Mouse (Mus musculus) kidney, postnatal 0 days (tissue): ENCODE results near the gene 9530053A07Rik. TPM values are rescaled to one million over a fixed set of nuclear protein-coding genes. Genes with fewer than 3 reads are reported as not detected.
A peak's percentile ranks its signal among the peaks of the same experiment; 100 is the strongest.

Source experiments
- ATAC-seq: fragments of 200-750 bp; cut with Nextera tagmentation; replicated peaks from 2 replicates; pipeline ENCODE4 v1.8.0; 2017; ENCODE audit warnings: low read depth, moderate number of reproducible peaks, moderate TSS enrichment, moderate library complexity; ENCODE audit not compliant: low FRiP score
- DNase-seq: peaks from one replicate; pipeline ENCODE4 v3.0.0-alpha.2; 2016; ENCODE audit warnings: low spot score
- H3K27ac ChIP-seq: fragments of 300-500 bp; sonication (generic); 2 replicates; pipeline ENCODE4 v1.5.1; 2014; ENCODE audit warnings: mild to moderate bottlenecking
- H3K27me3 ChIP-seq: fragments of 300-500 bp; sonication (generic); 2 replicates; pipeline ENCODE4 v1.6.1; 2014; ENCODE audit warnings: low read length, mixed read lengths; ENCODE audit not compliant: insufficient read depth
- H3K36me3 ChIP-seq: fragments of 300-500 bp; sonication (generic); 2 replicates; pipeline ENCODE4 v1.6.1; 2014; ENCODE audit warnings: low read length, mixed read lengths; ENCODE audit not compliant: insufficient read depth
- H3K4me1 ChIP-seq: fragments of 300-500 bp; sonication (generic); replicated peaks from 2 replicates; pipeline ENCODE4 v1.6.1; 2014; ENCODE audit warnings: antibody characterized with exemption, low read length, mixed read lengths; ENCODE audit not compliant: insufficient read depth
- H3K4me2 ChIP-seq: fragments of 300-500 bp; sonication (generic); 2 replicates; pipeline ENCODE4 v1.6.1; 2014; ENCODE audit warnings: mild to moderate bottlenecking, low read length, moderate library complexity, mixed read lengths
- H3K4me3 ChIP-seq: fragments of 300-500 bp; sonication (generic); replicated peaks from 2 replicates; pipeline ENCODE4 v1.5.1; 2014; ENCODE audit warnings: low read depth, low read length
- H3K9ac ChIP-seq: fragments of 300-500 bp; sonication (generic); 2 replicates; pipeline ENCODE4 v1.6.1; 2014; ENCODE audit warnings: low read depth, low read length
- H3K9me3 ChIP-seq: fragments of 300-500 bp; sonication (generic); replicated peaks from 2 replicates; pipeline ENCODE4 v1.6.1; 2016; ENCODE audit warnings: low read length, inconsistent platforms, mixed read lengths
- CTCF ChIP-seq: IDR thresholded peaks from 2 replicates; pipeline ENCODE4 v1.5.1; 2016; ENCODE audit warnings: antibody characterized with exemption, low read depth, mild to moderate bottlenecking, moderate library complexity
- WGBS: fragments of 180-500 bp; shearing (Covaris S2); extraction: QIAGEN DNeasy Blood & Tissue Kit; methylation state at CpG from one replicate; pipeline ENCODE4 v1.1.7; 2014; 5-methylcytosine and 5-hydroxymethylcytosine counted together
- polyA plus RNA-seq: library from polyadenylated mRNA; unstranded; fragments of >200 nt; fragmentation: Nextera tagmentation; extraction: Ambion mirVana; gene quantifications from 2 replicates; pipeline ENCODE4 v1.2.1, GENCODE M21; 2015

9530053A07Rik gene
- polyA plus RNA-seq, 1 experiment from 2014 or later: 0.08 TPM

GRCm38 (mm10) chr7:28195414-28196098, 66.3 kb downstream of the 9530053A07Rik start:
- no peak for TF ChIP-seq CTCF
- Histone ChIP-seq H3K36me3 (peaks cover 5% of the 10 kb centered on the region; the same call in 1 of the 2 replicates), H3K4me2 (no peak overlapping the region), H3K27me3 (no peaks in the 10 kb centered on the region), H3K9me3 (no peaks in the 10 kb centered on the region), H3K9ac (no peak overlapping the region), H3K4me3 (no peak overlapping the region), H3K27ac (no peak overlapping the region), H3K4me1 (no peaks in the 10 kb centered on the region)
- no peak for ATAC-seq
- WGBS: 68% methylated on average over 5 of the region's 5 CpGs
- DNase-seq: no peak

GRCm38 (mm10) chr7:28196528-28196927, 67.3 kb downstream of the 9530053A07Rik start:
- no peak for TF ChIP-seq CTCF
- Histone ChIP-seq H3K27me3 (no peaks in the 10 kb centered on the region), H3K4me3 (no peak overlapping the region), H3K36me3 (0 out of 2 replicates have a peak, but pooled peaks cover 5% of the 10 kb centered on the region), H3K9ac (no peak overlapping the region), H3K27ac (no peak overlapping the region), H3K4me2 (no peak overlapping the region), H3K9me3 (no peaks in the 10 kb centered on the region), H3K4me1 (no peaks in the 10 kb centered on the region)
- ATAC-seq (no peak), DNase-seq (peak; percentile 59)
- WGBS: 44% methylated on average over 14 of the region's 14 CpGs

- Histone ChIP-seq H3K4me1 (no peaks in the 10 kb centered on the region), H3K9me3 (no peaks in the 10 kb centered on the region), H3K36me3 (0 out of 2 replicates have a peak, but pooled peaks cover 5% of the 10 kb centered on the region), H3K9ac (no peak overlapping the region), H3K27me3 (no peaks in the 10 kb centered on the region), H3K4me2 (no peak overlapping the region), H3K27ac (no peak overlapping the region), H3K4me3 (no peak overlapping the region)
- no peak for TF ChIP-seq CTCF
- no peak for ATAC-seq
- DNase-seq: no peak
- WGBS: 62% methylated on average over 4 of the region's 4 CpGs
These were observed 69.8 kb downstream of the 9530053A07Rik start for GRCm38 (mm10) chr7:28199054-28199453.

- Histone ChIP-seq H3K27ac (no peak overlapping the region), H3K9ac (no peak overlapping the region), H3K27me3 (no peaks in the 10 kb centered on the region), H3K9me3 (no peaks in the 10 kb centered on the region), H3K4me3 (no peak overlapping the region), H3K4me1 (no peaks in the 10 kb centered on the region), H3K36me3 (no peaks in the 10 kb centered on the region), H3K4me2 (0 out of 2 replicates have a peak overlapping the region, but pooled peaks have one; percentile 7)
- 38% methylated on average over 19 of the region's 19 CpGs for whole genome bisulfite sequencing
- ATAC-seq (peak; percentile 89), DNase-seq (peak; percentile 78)
- peak; percentile 13; the same call in 1 of the 2 replicates for TF ChIP-seq CTCF
These were observed 74.2 kb downstream of the 9530053A07Rik start for GRCm38 (mm10) chr7:28203207-28204108.

- Histone ChIP-seq H3K9ac (no peak overlapping the region), H3K27ac (no peak overlapping the region), H3K4me2 (no peak overlapping the region), H3K36me3 (no peaks in the 10 kb centered on the region), H3K27me3 (no peaks in the 10 kb centered on the region), H3K9me3 (no peaks in the 10 kb centered on the region), H3K4me3 (no peak overlapping the region), H3K4me1 (no peaks in the 10 kb centered on the region)
- DNase-seq: no peak
- TF ChIP-seq CTCF: no peak
- ATAC-seq: no peak
- whole genome bisulfite sequencing: 75% methylated on average over 4 of the region's 4 CpGs
These were observed 76.9 kb downstream of the 9530053A07Rik start for GRCm38 (mm10) chr7:28206044-28206600.

- Histone ChIP-seq H3K9ac (no peak overlapping the region), H3K4me3 (peak overlapping the region; percentile 19), H3K27ac (no peak overlapping the region), H3K4me2 (peak overlapping the region; percentile 53), H3K36me3 (no peaks in the 10 kb centered on the region), H3K4me1 (no peaks in the 10 kb centered on the region), H3K27me3 (no peaks in the 10 kb centered on the region), H3K9me3 (no peaks in the 10 kb centered on the region)
- no peak for DNase-seq
- no peak for TF ChIP-seq CTCF
- 46% methylated on average over 12 of the region's 12 CpGs for WGBS
- no peak for ATAC-seq
These were observed 79.2 kb downstream of the 9530053A07Rik start for GRCm38 (mm10) chr7:28208396-28208987.
